Mouse (Mus musculus): ENCODE measurements around the gene Pxn. TPM values are rescaled to one million over a fixed set of nuclear protein-coding genes. Genes with fewer than 3 reads are reported as not detected.
"Not testable (repeated sequence)": the region's sequence is repeated elsewhere in the genome, so short reads cannot be mapped to it uniquely, and the experiment has no call there.

Gene Pxn
- total RNA-seq, 1 experiment from 2014 or later: 45.8 TPM

DNA sequence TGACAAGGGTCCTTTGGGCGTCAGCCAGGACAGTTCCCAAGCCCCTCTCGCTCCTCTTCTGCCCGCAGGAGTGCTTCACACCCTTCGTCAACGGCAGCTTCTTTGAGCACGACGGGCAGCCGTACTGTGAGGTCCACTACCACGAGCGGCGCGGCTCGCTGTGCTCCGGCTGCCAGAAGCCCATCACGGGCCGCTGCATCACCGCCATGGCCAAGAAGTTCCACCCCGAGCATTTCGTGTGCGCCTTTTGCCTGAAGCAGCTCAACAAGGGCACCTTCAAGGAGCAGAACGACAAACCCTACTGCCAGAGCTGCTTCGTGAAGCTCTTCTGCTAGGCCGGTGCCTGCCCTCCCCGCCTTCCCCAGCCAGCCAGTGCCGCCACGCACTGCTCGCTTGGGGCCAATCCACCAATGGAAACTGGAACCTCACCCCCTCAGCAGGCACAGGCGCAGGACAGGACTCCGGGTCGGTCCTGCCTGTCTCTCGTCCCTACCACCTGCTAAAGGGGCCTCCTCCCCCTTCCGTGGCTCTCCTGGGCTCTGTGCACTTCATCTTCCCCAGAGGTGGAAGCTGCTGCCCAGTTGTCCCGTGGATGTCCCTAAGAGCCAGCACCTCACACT, 47.4 kb downstream of the Pxn start:
- no peak for DNase-seq

DNA sequence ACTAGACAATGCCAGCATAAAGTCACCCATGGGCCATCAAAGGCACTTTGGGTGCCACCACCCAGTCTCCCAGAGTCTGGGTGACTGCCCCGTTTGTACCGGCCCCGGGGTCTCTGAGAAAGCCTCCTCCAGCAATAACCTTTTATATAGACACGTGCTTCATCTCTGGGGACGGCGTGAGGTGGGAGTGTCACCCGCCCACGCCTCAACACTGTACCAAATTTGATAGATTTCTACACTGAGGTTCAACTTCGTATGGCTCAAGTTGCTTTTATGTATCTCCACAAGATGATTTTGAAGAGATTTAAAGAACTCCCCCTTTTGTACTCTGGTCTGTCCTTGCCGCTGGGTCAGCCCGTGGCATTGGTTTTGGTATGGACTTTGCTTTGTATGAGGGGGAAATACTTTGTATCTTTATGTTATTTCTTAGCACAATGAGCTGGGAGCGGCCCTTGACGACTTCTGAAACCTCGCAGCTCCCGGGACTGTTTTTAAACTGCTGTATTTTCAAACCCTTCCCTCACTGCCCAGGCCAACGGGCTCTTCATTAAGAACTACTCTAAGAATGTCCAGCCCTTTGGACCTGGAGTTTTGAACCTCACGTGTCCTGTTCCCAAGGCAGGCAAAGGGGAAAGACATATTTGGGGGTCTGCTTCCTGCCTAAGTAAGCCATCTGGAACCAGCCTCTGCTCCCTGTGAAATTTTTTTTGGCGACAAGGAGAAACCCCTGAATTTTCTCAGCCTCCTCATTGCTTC, 48.2 kb downstream of the Pxn start:
- DNase-seq: no peak

DNA sequence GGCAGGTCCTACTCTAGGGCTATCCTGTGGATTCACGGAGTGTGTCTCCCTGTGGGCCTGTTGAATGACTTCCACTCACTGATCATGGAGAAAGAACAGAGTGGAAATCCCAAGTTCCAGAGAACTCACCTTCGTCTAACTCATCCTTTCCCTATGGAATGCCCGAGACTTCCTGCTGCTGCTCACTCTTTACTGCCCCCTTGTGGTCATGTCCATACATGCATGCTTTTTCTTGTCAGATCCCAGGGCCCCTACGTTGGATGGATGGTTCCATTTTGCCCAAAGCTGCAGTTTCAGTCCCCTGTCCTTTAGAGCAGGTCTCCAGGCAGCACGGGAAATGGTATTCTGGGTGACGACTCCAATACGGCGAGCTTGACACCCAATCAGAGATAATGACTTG, 49.7 kb downstream of the Pxn start:
- DNase-seq: peak; percentile 64

DNA sequence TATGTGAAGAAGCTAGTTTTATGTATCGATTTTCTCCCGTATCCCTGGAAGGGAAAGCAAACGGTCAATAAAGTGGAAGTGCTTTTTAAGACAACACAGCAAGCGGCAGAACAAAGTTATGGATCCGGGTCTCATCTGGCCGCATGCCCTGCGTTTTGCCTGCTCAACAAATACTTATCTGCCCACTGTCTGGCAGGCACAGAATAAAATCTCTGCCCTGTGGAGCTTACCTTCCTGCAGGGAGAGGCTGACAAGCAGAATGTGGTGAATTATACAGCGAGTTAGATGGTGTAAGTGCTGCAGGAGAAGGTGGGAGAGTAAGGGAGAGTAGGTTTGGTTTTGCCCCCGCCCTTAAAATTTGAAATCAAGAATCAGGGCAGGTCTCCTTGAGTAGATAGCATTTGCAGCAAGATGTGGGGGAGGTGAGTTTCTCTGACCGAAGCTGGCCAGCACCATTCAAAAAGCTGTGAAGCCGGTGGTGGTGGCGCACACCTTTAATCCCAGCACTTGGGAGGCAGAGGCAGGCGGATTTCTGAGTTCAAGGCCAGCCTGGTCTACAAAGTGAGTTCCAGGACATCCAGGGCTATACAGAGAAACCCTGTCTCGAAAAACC, 51.8 kb downstream of the Pxn start:
- no peak for DNase-seq

DNA sequence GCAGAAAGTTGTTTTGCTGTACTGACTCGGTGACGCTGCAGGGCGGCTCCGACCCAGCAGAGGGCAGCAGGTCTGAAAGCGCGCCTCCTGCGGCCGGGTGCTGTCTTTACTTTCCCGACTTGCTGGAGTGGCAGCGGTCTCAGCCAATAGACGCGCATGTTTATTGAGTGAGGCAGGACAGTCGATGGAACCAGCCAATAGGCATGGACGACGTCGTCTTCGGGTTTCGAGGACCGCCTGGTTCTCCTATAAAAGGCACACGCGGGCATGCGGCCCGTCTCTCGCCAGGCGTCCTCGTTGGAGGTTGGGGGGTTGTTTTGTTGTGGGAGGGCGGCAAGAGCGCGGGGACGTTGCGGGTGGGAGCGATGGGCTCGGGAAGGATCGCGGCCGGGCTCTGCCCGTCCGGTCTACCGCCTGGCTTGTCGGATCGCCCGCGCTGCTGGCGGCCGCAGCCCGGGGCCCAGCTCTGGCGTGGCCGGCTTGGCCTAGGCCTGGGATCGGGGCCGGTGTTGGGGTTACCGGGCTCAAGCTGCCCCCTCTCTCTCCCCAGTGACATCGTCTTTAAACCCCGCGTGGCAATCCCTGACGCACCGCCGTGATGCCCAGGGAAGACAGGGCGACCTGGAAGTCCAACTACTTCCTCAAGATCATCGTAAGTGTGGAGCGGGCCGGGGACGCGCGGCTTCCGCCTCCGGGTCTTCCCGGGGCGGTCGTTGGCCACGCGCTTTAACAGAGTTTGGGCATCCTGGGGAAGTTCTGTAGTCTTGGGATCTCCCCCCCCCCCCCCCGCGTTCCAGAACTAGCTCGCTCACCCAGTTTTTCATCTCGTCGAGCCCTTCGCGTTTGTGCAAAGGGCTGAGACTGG, 53.0 kb downstream of the Pxn start, which contains the start of gene Rplp0:
Rplp0 (plus strand) TSS at position 231 of the 865 bp plus-strand sequence.
- DNase-seq: peak; percentile 99

DNA sequence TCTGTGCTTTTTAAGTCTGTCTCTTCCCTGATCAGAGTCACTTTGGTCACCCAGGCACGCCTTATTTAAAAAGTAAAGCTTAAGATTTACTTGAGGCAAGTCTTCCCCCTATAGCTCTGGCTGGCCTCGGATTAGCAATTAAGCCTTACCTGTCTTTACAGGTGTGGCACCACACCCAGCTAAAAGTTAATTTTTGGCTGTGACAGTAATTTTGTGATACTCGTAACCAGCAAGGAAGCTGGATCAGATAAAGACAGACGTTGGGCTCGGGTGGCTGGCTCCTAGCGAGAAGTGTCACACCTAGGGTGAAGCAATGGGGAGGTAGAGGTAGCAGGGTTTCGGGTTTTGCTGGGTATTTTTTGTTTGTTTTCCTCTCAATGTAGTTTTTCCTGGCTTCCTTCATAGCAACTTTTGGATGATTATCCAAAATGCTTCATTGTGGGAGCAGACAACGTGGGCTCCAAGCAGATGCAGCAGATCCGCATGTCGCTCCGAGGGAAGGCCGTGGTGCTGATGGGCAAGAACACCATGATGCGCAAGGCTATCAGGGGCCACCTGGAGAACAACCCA, 53.9 kb downstream of the Pxn start:
- DNase-seq: no peak

DNA sequence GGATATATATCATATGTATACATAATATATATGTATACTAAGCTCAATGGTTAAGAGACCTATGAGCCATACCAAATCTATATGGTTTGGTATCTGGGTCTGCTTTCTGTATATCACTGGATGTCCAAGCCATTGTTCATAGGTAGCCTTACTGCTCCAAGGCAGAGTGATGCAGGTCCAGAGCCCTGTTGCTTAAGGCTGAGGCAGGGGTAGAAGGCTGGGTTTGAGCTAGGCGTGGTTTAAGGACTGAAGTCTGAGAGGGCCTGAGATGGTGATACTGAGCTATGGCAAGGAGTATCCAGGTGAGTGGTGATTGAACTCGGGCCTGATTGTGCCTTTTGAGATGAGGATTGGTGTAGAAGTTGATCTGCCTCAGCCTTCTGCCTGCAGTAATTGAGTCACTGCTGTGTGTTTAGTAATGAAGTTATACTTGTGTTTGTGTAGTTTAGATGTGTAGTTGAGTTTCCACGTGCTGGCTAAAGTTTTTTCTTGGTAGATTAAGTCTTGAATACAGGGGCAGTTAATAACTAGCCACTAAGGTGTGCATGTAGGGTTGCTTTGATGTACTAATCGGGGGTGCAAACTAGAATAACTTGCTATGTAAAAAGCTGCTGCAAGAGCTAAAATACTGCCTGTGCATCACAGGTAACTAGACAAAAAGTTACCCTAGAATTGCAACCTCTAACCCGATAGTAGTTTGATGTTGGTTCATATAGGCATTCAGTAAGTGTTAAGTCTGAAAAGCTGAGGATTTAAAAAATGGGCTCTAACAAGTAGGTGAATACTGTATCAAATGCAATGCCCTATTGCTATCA, 57.5 kb downstream of the Pxn start:
- no peak for DNase-seq

DNA sequence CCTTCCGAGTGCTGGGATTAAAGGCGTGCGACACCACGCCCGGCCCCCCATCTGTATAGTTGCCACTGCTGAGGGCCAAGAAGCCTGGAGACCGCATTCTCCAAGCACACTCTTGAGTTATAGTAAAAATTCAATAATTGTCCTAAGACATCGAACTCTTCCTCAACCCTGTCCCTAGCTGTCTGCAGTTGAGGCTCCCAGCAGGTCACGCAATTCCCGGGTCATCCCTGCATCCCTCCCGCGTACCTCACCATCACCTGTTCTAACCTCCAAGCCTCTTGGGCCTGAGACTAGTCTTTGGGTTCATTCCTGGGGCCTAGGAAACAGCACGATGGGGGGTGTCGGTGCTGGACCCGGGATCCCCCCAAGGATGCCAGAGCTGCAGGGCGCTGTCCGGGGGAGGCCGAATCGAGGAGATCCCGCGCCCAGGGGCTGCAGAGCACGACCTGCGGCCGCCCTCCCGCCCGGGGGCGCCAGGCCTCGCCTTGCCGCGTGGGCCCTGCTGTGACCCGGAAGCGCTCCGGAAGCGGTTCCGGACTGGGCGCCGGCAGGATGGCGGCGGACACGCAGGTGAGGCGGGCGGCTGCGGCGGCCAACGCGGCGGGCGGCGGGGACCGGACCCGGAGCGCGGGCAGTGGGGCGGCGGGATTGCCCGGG, 58.4 kb downstream of the Pxn start, which contains the start of gene Gcn1l1:
Gcn1l1 (plus strand) TSS at position 518 of the 657 bp plus-strand sequence.
- DNase-seq: peak; percentile 85

DNA sequence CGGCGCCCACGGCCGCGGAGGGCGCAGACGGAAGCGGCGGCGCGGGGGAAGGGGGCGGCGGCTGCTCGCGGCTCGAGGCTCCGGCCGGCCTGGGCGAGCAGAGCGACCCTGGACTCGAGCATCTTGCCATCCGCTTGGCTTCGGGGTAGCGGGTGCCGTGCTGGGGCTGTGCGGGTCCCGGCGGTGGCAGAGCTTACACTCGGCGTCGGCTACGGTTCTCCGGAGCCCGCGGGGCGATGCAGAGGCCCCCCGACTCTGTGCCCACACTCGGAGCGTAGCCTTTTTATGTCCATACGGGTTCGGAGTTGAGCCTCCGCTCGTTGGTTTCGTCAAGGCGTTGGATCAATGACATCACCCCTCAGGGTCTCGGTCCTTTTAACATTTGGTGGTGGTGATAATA, 58.9 kb downstream of the Pxn start:
- DNase-seq: no peak

DNA sequence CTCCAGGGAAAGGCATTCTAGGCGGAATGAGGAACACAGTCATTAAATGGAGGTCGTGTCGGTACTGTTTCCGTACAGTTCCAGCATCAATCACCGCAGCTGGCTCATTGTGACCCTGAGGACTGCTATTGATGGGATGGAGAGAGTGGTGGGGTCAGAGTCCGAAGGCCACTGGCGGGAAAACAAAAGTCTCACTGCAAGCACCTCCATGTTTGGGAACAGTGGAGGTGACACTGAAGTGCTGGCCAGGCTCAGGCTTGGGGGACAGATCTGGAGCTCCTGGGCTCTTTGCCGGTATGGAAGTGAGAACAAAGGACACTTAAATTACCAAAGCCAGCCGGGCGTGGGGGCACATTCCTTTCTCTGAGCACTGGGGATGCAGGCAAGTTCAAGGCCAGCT, 62.2 kb downstream of the Pxn start:
- DNase-seq: no peak

DNA sequence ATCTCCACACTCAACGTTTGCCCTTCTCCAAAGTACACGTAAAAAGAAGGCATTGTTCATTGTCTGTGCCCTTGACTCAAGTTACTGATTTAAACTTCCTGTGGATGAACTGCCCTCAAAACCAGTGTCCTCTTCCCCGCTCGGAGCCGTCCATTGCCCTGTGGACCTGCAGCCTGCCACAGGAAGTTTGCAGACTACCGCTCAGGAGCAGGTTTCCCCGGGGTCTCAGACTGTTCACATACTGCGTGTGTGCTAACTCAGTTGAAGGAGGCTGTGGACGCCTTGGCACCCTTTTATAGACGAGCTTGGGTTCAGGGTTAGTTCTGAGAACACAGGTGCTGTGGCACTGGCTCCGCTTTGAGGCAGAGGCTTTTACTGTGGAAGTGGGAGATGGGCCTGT, 62.8 kb downstream of the Pxn start:
- no peak for DNase-seq

DNA sequence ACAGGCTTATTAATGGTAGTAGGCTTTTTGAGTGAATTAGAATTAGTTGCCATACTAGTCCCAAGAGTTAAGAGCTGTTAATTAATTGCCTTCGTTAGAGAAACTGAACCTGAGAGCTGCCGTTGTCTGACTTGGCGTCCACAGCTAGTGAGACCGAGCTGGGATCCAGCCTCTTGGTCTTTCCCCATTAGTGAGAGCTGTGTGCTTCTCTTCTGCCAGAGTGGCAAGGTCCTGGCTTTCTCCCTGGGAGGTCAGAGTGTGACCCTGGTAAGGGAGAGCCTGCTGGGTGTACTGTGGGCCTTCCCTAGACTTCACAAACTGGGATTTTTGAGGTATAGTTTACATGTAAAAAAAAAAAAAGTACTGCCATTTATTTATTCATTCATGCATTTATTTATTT, 63.2 kb downstream of the Pxn start:
- DNase-seq: no peak

DNA sequence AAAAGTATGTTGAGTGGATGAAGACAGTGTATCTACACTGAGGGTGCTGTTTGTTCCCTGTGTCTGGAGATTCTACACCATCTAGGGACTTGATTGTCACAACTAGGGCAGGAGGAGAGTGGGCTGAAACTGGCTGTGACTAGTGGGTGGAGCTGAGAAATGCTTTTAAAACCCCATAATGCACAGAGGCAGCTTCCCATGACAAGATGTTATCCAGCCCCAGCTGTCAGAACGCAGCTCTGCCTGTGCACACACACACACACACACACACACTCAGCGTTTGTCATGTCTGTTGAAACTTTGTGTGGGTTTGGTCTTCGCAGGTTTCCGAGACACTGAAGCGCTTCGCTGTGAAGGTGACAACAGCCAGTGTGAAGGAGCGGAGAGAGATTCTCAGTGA, 64.6 kb downstream of the Pxn start:
- DNase-seq: no peak

DNA sequence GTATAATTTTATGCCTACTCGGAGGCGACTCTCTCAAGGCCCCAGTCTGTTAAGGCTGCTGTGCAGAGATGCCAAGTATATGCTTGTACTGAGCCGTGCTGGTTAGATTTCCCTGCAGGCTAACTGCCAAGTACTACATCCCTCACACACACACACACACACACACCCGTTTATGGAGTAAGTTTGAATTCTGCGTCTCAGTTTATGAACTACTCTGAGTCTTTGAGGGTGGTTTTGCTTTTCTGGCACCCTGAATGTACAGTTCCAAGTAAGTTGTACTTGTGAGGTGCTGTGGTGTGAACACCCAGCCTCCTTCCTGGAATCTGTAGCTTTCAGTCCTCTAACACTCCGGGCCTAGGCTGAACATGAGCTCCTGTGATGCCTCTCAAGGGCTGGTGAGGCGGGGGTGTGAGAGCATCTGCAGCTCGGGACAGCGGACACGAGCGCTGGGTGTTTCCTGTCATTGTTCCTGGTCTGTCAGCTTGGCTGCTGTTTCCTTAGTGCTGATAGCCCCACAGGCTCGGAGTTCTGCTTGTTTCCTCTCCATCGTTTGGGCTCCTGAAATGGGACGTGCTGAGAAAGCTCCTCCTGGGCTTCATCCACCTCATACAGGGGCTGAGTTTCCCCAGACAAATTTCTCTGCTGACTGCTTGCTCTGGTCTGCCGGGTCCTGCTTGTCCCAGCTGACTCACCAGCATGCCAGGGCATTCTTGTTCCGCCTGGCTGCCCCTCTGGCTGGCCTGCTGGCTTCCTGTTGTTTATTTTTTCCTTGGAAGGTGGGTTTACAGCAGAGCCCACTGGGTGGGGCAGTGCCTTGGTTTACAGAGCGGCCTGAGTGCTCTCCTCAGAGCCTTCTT, 66.4 kb downstream of the Pxn start:
- no peak for DNase-seq

DNA sequence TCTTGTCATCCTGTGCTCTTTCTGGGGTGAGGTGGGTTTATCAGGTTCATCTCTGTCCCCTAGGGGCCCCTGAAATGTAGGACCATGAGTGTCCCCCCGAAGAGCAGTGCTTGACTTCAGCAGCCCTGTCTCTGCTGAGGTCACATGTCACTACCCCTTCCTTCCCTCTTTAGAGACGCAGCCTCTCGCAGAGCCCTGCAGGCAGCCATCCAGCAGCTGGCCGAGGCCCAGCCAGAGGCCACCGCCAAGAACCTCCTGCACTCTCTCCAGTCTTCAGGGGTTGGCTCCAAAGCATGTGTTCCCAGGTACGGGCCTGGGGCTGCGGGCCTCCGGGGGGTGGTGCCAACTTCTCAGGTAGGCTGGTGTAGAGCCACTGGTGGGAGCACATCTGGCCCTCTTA, 68.5 kb downstream of the Pxn start:
- DNase-seq: peak; percentile 45

DNA sequence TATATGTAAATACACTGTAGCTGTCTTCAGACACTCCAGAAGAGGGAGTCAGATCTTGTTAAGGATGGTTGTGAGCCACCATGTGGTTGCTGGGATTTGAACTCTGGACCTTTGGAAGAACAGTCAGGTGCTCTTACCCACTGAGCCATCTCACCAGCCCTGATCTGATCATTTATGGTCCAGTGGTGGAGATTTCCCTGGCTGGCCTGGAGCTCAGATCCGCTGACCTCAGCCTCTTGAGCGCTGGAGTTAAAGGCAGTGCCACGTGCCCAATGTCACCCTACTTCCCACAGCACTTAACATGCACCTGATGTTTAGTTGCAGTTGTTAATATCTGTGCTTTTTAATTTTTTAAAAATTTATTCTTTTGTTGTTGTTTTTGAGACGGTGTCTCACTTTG, 71.2 kb downstream of the Pxn start:
- not testable (repeated sequence) for DNase-seq

DNA sequence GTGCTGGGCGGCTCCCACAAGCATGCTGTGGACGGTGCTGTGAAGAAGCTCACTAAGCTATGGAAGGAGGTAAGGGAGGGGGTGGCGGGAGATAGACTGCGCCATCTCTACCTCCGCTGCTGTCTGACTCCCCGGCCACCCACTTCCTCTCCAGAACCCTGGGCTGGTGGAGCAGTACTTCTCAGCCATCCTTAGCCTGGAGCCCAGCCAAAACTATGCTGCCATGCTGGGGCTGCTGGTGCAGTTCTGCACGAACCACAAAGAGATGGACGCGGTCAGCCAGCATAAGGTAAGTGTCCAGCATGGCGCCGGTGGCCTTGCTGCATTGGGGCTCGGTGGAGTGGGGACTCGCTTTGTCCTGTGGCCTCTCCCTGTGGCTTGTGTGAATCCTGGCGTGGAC, 72.4 kb downstream of the Pxn start:
- DNase-seq: no peak

DNA sequence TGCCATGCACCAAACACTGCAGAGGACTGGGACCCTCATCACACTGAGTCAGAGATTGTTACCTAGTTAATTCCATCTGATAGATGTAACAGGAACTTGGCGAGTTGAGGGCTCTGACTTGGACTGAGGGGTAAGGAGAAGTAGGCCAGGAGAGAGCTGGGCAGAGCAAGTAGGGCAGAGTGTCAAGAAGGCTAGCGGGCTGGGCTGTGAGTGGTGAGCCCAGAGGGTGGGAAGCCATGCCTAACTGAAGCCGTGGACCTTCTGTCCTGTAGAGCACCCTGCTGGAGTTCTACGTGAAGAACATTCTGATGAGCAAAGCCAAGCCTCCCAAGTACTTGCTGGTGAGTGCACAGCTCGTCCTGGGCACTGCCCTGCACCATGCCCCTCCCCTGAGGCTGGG, 72.9 kb downstream of the Pxn start:
- DNase-seq: no peak

DNA sequence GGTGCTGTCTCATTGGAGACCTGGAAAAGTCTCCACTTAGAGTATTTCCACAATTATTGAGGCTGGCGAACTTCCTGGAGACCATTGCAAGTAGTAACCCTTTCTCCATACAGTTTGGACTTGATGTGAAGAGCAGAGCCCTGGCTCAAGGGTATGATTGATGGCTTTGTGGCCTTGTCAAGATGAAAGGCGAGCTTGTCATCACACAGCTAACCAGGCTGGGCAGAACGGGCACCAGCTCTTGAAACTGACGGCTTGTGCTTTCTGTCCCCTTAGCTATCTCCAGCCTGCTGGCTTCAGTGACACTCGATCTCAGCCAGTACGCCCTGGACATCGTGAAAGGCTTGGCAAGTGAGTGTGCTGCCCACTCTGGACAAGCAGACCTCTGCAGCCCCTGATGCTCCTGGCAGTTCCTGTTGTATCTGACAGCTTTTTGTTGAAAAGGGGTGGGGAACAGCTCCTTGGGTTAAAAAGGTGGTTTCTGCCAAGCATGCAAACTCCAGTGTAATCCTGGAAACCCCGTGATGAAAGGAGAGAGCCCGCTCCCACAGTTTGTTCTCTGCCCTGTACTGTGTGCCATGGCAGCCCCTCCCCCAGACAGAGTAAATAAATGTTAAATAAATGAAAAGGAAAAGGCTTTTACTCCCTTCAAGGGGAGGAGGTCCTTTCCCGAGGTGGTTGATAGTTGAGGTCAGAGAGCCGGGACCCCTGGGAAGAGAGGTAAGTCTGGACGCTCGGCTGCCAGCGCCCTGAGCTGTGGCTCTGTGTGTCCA, 73.9 kb downstream of the Pxn start:
- no peak for DNase-seq

All from adrenal gland, postnatal 25 days (tissue).